Mouse (Mus musculus) CH12.LX (cell line): ENCODE data around the gene Col24a1. TPM values are rescaled to one million over a fixed set of nuclear protein-coding genes. Genes with fewer than 3 reads are reported as not detected.

Experiments used
- DNase-seq: peaks from one replicate; pipeline ENCODE4 v3.0.0-alpha.2; 2013; ENCODE audit errors: extremely low read depth
- H3K27ac ChIP-seq: 2 replicates; pipeline ENCODE4 v1.5.1; 2012; ENCODE audit warnings: low read depth, mild to moderate bottlenecking, control low read depth, moderate library complexity; ENCODE audit not compliant: insufficient read depth
- H3K27me3 ChIP-seq: replicated peaks from 2 replicates; pipeline ENCODE3; 2012; ENCODE audit warnings: inconsistent platforms
- H3K36me3 ChIP-seq, 2 experiments: replicated peaks in 1 of 2; 2 replicates each; pipeline versions ENCODE3 to v1.6.1; 2012; ENCODE audit warnings: inconsistent platforms in 1 of 2, low read length in 1 of 2, mild to moderate bottlenecking in 1 of 2, mixed read lengths in 1 of 2, moderate library complexity in 1 of 2; ENCODE audit not compliant: control insufficient read depth in 1 of 2, insufficient read depth in 1 of 2
- H3K4me1 ChIP-seq, 2 experiments: 2 replicates each; pipeline ENCODE4 v1.6.1; 2012; ENCODE audit warnings: inconsistent platforms in 1 of 2, moderate library complexity in 1 of 2; ENCODE audit not compliant: insufficient read depth in 2 of 2, control insufficient read depth in 1 of 2
- H3K4me2 ChIP-seq: 2 replicates; pipeline ENCODE4 v1.6.1; 2012; ENCODE audit warnings: low read depth, mild to moderate bottlenecking, control low read depth; ENCODE audit not compliant: poor library complexity, insufficient read depth, severe bottlenecking
- H3K4me3 ChIP-seq, 3 experiments: fragments of 150-350 bp in 1 of 3; sonication (generic) in 1 of 3; replicated peaks in 1 of 3; 2 replicates each; pipeline versions ENCODE3 to v1.5.1; 2011 to 2012; ENCODE audit warnings: low read depth in 2 of 3, low read length in 2 of 3, mild to moderate bottlenecking in 2 of 3, moderate library complexity in 2 of 3, control low read depth in 1 of 3, improper control_type of control experiment in 1 of 3, inconsistent platforms in 1 of 3, mixed read lengths in 1 of 3; ENCODE audit not compliant: poor library complexity in 1 of 3
- H3K79me2 ChIP-seq: replicated peaks from 2 replicates; pipeline ENCODE4 v1.6.1; 2012; ENCODE audit warnings: mild to moderate bottlenecking, moderate library complexity; ENCODE audit not compliant: control insufficient read depth, poor library complexity, insufficient read depth, severe bottlenecking; ENCODE audit errors: extremely low read depth
- H3K9ac ChIP-seq: 2 replicates; pipeline ENCODE4 v1.6.1; 2012; ENCODE audit warnings: low read depth, mild to moderate bottlenecking, control low read depth, moderate library complexity; ENCODE audit not compliant: insufficient read depth
- H3K9me3 ChIP-seq: replicated peaks from 2 replicates; pipeline ENCODE3; 2012; ENCODE audit warnings: low read length, inconsistent platforms, mixed read lengths
- BHLHE40 ChIP-seq: IDR thresholded peaks from 2 replicates; pipeline ENCODE4 v1.6.1; 2011; ENCODE audit warnings: mild to moderate bottlenecking, low read depth, low read length, improper control_type of control experiment
- CHD2 ChIP-seq: IDR thresholded peaks from 2 replicates; pipeline ENCODE4 v1.6.1; 2011; ENCODE audit warnings: low read length, improper control_type of control experiment
- E2F4 ChIP-seq: IDR thresholded peaks from 2 replicates; pipeline ENCODE4 v1.6.1; 2011; ENCODE audit warnings: low read depth, low read length, improper control_type of control experiment; ENCODE audit not compliant: insufficient replicate concordance
- GABPA ChIP-seq: IDR thresholded peaks from 2 replicates; pipeline ENCODE4 v1.6.1; 2012; ENCODE audit warnings: low read depth, low read length, improper control_type of control experiment, inconsistent platforms; ENCODE audit not compliant: insufficient replicate concordance
- IRF4 ChIP-seq: IDR thresholded peaks from 2 replicates; pipeline ENCODE4 v1.6.1; 2014; ENCODE audit warnings: low read depth, mild to moderate bottlenecking, inconsistent platforms, low read length, improper control_type of control experiment
- MAX ChIP-seq: IDR thresholded peaks from 2 replicates; pipeline ENCODE4 v1.6.1; 2011; ENCODE audit warnings: low read length, improper control_type of control experiment
- MXI1 ChIP-seq: IDR thresholded peaks from 2 replicates; pipeline ENCODE4 v1.6.1; 2011; ENCODE audit warnings: mild to moderate bottlenecking, low read depth, low read length, improper control_type of control experiment
- MYC ChIP-seq: IDR thresholded peaks from 2 replicates; pipeline ENCODE4 v1.6.1; 2011; ENCODE audit warnings: low read depth, mild to moderate bottlenecking, improper control_type of control experiment, low read length
- NELFE ChIP-seq: IDR thresholded peaks from 2 replicates; pipeline ENCODE4 v1.6.1; 2011; ENCODE audit warnings: low read depth, low read length, improper control_type of control experiment
- PAX5 ChIP-seq: IDR thresholded peaks from 2 replicates; pipeline ENCODE4 v1.6.1; 2012; ENCODE audit warnings: low read length, inconsistent platforms, mixed read lengths
- POLR2AphosphoS2 ChIP-seq: IDR thresholded peaks from 2 replicates; pipeline ENCODE4 v1.6.1; 2011; ENCODE audit warnings: low read depth, low read length, improper control_type of control experiment
- RCOR1 ChIP-seq: conservative IDR thresholded peaks from 2 replicates; pipeline ENCODE4 v1.6.1; 2012; ENCODE audit warnings: low read depth, mild to moderate bottlenecking, inconsistent platforms, low read length, improper control_type of control experiment
- UBTF ChIP-seq: IDR thresholded peaks from 2 replicates; pipeline ENCODE4 v1.6.1; 2012; ENCODE audit warnings: low read depth, mild to moderate bottlenecking, inconsistent platforms, low read length, improper control_type of control experiment, moderate library complexity
- USF1 ChIP-seq: IDR thresholded peaks from 2 replicates; pipeline ENCODE4 v1.6.1; 2014; ENCODE audit warnings: low read depth, mild to moderate bottlenecking, inconsistent platforms, low read length, improper control_type of control experiment
- USF2 ChIP-seq: conservative IDR thresholded peaks from 2 replicates; pipeline ENCODE4 v1.6.1; 2011; ENCODE audit warnings: low read depth, low read length, improper control_type of control experiment
- dilution Hi-C: fragments of 300-500 bp; cut with MboI; formaldehyde crosslinking; loops from 2 replicates; pipeline ENCODE4 v1.14.3; 2020; ENCODE audit warnings: low sequenced_read_pairs; ENCODE audit not compliant: extremely low pct_unique_long_range_greater_than_20kb, extremely low pct_ligation_motif_present
- in situ Hi-C: fragments of 300-500 bp; cut with MboI; formaldehyde crosslinking; loops from 3 replicates; pipeline ENCODE4 v1.14.3; 2019; ENCODE audit warnings: low sequenced_read_pairs, low pct_ligation_motif_present, low pct_unique_long_range_greater_than_20kb, mixed read lengths
- polyA plus RNA-seq: library from polyadenylated mRNA; unstranded; fragments of >175 nt; gene quantifications from 2 replicates; pipeline ENCODE4 v1.2.1, GENCODE M21; 2012; ENCODE audit warnings: low read depth; ENCODE audit not compliant: insufficient read length
- total RNA-seq, 2 experiments: library from RNA; depleted of rRNA; stranded (reverse); fragments of 300-350 nt in 1 of 2; fragments of >200 nt in 1 of 2; gene quantifications; 2 replicates each; pipeline ENCODE4 v1.2.3; 2012 to 2014

The Col24a1 gene
- total and polyA plus RNA-seq, 3 experiments = 0.10 TPM; not detected in 2

GRCm38 (mm10) chr3:145476634-145477033 lies 184.4 kb downstream of the Col24a1 start:
- Histone ChIP-seq H3K4me1 (no peaks in the 10 kb centered on the region), H3K4me3 (peak overlapping the region in 1 of 3 experiments; percentile 8), H3K4me2 (peak overlapping the region; percentile 71), H3K36me3 (no peaks in the 10 kb centered on the region), H3K27me3 (no peaks in the 10 kb centered on the region), H3K9ac (no peak overlapping the region), H3K79me2 (no peaks in the 10 kb centered on the region), H3K27ac (no peak overlapping the region), H3K9me3 (no peaks in the 10 kb centered on the region)
- TF ChIP-seq BHLHE40 (peak; percentile 77), MAX (peak; percentile 75), USF2 (peak; percentile 92), CHD2 (no peak), E2F4 (0 out of 2 replicates have a peak, but pooled peaks have one; percentile 47), POLR2AphosphoS2 (no peak), USF1 (peak; percentile 89)
- DNase-seq = no peak
- in situ Hi-C loops (no loop called here), dilution Hi-C loops (no loop called here)

- in situ Hi-C loops = no loop called here
- dilution Hi-C loops = no loop called here
- H3K36me3 ChIP-seq = no peaks in the 10 kb centered on the region
Measured at GRCm38 (mm10) chr3:145477074-145477473, 184.8 kb downstream of the Col24a1 start.

GRCm38 (mm10) chr3:145478446-145478845 lies 186.2 kb downstream of the Col24a1 start:
- Histone ChIP-seq H3K4me2 (no peak overlapping the region), H3K9me3 (no peaks in the 10 kb centered on the region)
- no peak for TF ChIP-seq NELFE
- TF ChIP-seq POLR2AphosphoS2 = no peak
- TF ChIP-seq MYC = no peak
- TF ChIP-seq RCOR1 = no peak
- TF ChIP-seq GABPA = no peak
- no peak for TF ChIP-seq USF1
- TF ChIP-seq IRF4 = no peak
- TF ChIP-seq, all 38 proteins: peak for 0
- no peak for DNase-seq
- no peak overlapping the region for H3K4me3 ChIP-seq
- H3K79me2 ChIP-seq = no peaks in the 10 kb centered on the region
- no peaks in the 10 kb centered on the region for H3K36me3 ChIP-seq
- no peaks in the 10 kb centered on the region for H3K4me1 ChIP-seq
- H3K9ac ChIP-seq = no peak overlapping the region
- no peaks in the 10 kb centered on the region for H3K27me3 ChIP-seq
- dilution Hi-C loops = no loop called here
- H3K27ac ChIP-seq = no peak overlapping the region
- in situ Hi-C loops = no loop called here

More at GRCm38 (mm10) chr3:145477074-145477473, 184.8 kb downstream of the Col24a1 start:
- TF ChIP-seq PAX5 (no peak), MXI1 (no peak), BHLHE40 (peak; percentile 64), UBTF (no peak)
- Histone ChIP-seq H3K4me1 (no peaks in the 10 kb centered on the region), H3K27me3 (no peaks in the 10 kb centered on the region), H3K79me2 (no peaks in the 10 kb centered on the region), H3K27ac (no peak overlapping the region), H3K9ac (no peak overlapping the region), H3K4me2 (peak overlapping the region; percentile 71), H3K9me3 (no peaks in the 10 kb centered on the region), H3K4me3 (peak overlapping the region in 1 of 3 experiments; percentile 8)
- no peak for DNase-seq
